Mouse (Mus musculus) midbrain, embryonic 11.5 days (tissue): ENCODE results near the gene Casc4. TPM values are rescaled to one million over a fixed set of nuclear protein-coding genes. Genes with fewer than 3 reads are reported as not detected.
A peak's percentile ranks its signal among the peaks of the same experiment; 100 is the strongest.

ENCODE experiments used
- ATAC-seq: fragments of 200-750 bp; cut with Nextera tagmentation; 2 replicates; pipeline ENCODE4 v1.8.0; 2017; ENCODE audit warnings: moderate TSS enrichment, moderate library complexity; ENCODE audit not compliant: low FRiP score
- DNase-seq: peaks from one replicate; pipeline ENCODE4 v3.0.0; 2015; ENCODE audit warnings: low spot score; ENCODE audit errors: missing footprints
- H3K27ac ChIP-seq: fragments of 300-500 bp; sonication (generic); 2 replicates; pipeline ENCODE4 v1.5.1; 2014; ENCODE audit warnings: low read depth, low read length
- H3K27me3 ChIP-seq: fragments of 300-500 bp; sonication (generic); 2 replicates; pipeline ENCODE4 v1.6.1; 2014; ENCODE audit warnings: mild to moderate bottlenecking, low read length, moderate library complexity, mixed read lengths; ENCODE audit not compliant: control insufficient read depth, insufficient read depth
- H3K36me3 ChIP-seq: fragments of 300-500 bp; sonication (generic); 2 replicates; pipeline ENCODE4 v1.6.1; 2014; ENCODE audit warnings: mild to moderate bottlenecking, low read length, moderate library complexity, mixed read lengths; ENCODE audit not compliant: control insufficient read depth, insufficient read depth
- H3K4me1 ChIP-seq: fragments of 300-500 bp; sonication (generic); 2 replicates; pipeline ENCODE4 v1.6.1; 2014; ENCODE audit warnings: low read length; ENCODE audit not compliant: control insufficient read depth, insufficient read depth
- H3K4me2 ChIP-seq: fragments of 300-500 bp; sonication (generic); 2 replicates; pipeline ENCODE4 v1.6.1; 2014; ENCODE audit warnings: mild to moderate bottlenecking, moderate library complexity
- H3K4me3 ChIP-seq: fragments of 300-500 bp; sonication (generic); 2 replicates; pipeline ENCODE4 v1.5.1; 2014; ENCODE audit warnings: low read depth, low read length
- H3K9ac ChIP-seq: fragments of 300-500 bp; sonication (generic); 2 replicates; pipeline ENCODE4 v1.6.1; 2014; ENCODE audit warnings: low read length
- H3K9me3 ChIP-seq: fragments of 300-500 bp; sonication (generic); 2 replicates; pipeline ENCODE4 v1.6.1; 2016; ENCODE audit warnings: low read length; ENCODE audit not compliant: control insufficient read depth
- WGBS: fragments of 180-500 bp; shearing (Covaris S2); extraction: QIAGEN DNeasy Blood & Tissue Kit; methylation state at CpG from one replicate; pipeline ENCODE4 v1.1.7; 2014; 5-methylcytosine and 5-hydroxymethylcytosine counted together
- polyA plus RNA-seq: library from polyadenylated mRNA; unstranded; fragments of >200 nt; fragmentation: Nextera tagmentation; extraction: Ambion mirVana; gene quantifications from 2 replicates; pipeline ENCODE4 v1.2.1, GENCODE M21; 2014

Gene Casc4
- polyA plus RNA-seq, result 17.2 and 22.4 TPM in 2 replicates

GRCm38 (mm10) chr2:121866632-121867050 is at the start of gene Casc4:
TSS of gene Casc4 (plus strand) at chr2:121866970.
- Histone ChIP-seq H3K9me3 (no peaks in the 10 kb centered on the region), H3K27me3 (peaks cover 37% of the 10 kb centered on the region), H3K27ac (peak within 1 kb of the TSS; percentile 69), H3K9ac (peak within 1 kb of the TSS; percentile 83), H3K4me2 (peak within 1 kb of the TSS; percentile 77), H3K4me1 (no peaks in the 10 kb centered on the region; the same call in 1 of the 2 replicates), H3K4me3 (peak within 1 kb of the TSS; percentile 78), H3K36me3 (no peaks in the 10 kb centered on the region)
- 0% methylated on average over 34 of the region's 43 CpGs for WGBS
- ATAC-seq, result peak; percentile 96
- DNase-seq, result peak; percentile 99

GRCm38 (mm10) chr2:121821787-121822186 is 45.0 kb upstream of the Casc4 start:
- 89% methylated on average over 7 of the region's 7 CpGs for WGBS
- no peaks in the 10 kb centered on the region for H3K4me1 ChIP-seq
- no peak overlapping the region for H3K9ac ChIP-seq
- H3K27me3 ChIP-seq, result no peaks in the 10 kb centered on the region
- DNase-seq (no peak), ATAC-seq (no peak)
- no peaks in the 10 kb centered on the region for H3K36me3 ChIP-seq
- no peak overlapping the region for H3K4me3 ChIP-seq
- H3K9me3 ChIP-seq, result no peaks in the 10 kb centered on the region
- no peak overlapping the region for H3K27ac ChIP-seq
- no peak overlapping the region for H3K4me2 ChIP-seq

GRCm38 (mm10) chr2:121824653-121825052 is 42.1 kb upstream of the Casc4 start:
- no peak overlapping the region for H3K9ac ChIP-seq
- no peaks in the 10 kb centered on the region for H3K27me3 ChIP-seq
- 78% methylated on average over 5 of the region's 5 CpGs for WGBS
- no peaks in the 10 kb centered on the region for H3K36me3 ChIP-seq
- no peak overlapping the region for H3K4me2 ChIP-seq
- H3K27ac ChIP-seq, result no peak overlapping the region
- H3K9me3 ChIP-seq, result no peaks in the 10 kb centered on the region
- H3K4me3 ChIP-seq, result no peak overlapping the region
- peak; percentile 14 for DNase-seq
- ATAC-seq, result no peak
- no peaks in the 10 kb centered on the region for H3K4me1 ChIP-seq

GRCm38 (mm10) chr2:121826189-121826588 is 40.6 kb upstream of the Casc4 start:
- Histone ChIP-seq H3K4me1 (no peaks in the 10 kb centered on the region), H3K27ac (no peak overlapping the region), H3K27me3 (no peaks in the 10 kb centered on the region), H3K9ac (no peak overlapping the region), H3K9me3 (no peaks in the 10 kb centered on the region), H3K4me3 (no peak overlapping the region), H3K36me3 (no peaks in the 10 kb centered on the region), H3K4me2 (no peak overlapping the region)
- DNase-seq, result no peak
- no peak for ATAC-seq
- 48% methylated on average over 2 of the region's 2 CpGs for WGBS

GRCm38 (mm10) chr2:121828411-121828810 is 38.4 kb upstream of the Casc4 start:
- ATAC-seq (no peak), DNase-seq (no peak)
- 85% methylated on average over 3 of the region's 3 CpGs for WGBS
- peaks cover 2% of the 10 kb centered on the region; the same call in 1 of the 2 replicates for H3K4me1 ChIP-seq
- H3K36me3 ChIP-seq, result no peaks in the 10 kb centered on the region
- H3K27me3 ChIP-seq, result no peaks in the 10 kb centered on the region
- H3K9me3 ChIP-seq, result no peaks in the 10 kb centered on the region
- no peak overlapping the region for H3K4me3 ChIP-seq
- no peak overlapping the region for H3K9ac ChIP-seq
- H3K27ac ChIP-seq, result no peak overlapping the region
- H3K4me2 ChIP-seq, result no peak overlapping the region

GRCm38 (mm10) chr2:121832484-121832894 is 34.3 kb upstream of the Casc4 start:
- H3K9ac ChIP-seq, result no peak overlapping the region
- 9% methylated on average over 5 of the region's 5 CpGs for WGBS
- H3K4me3 ChIP-seq, result no peak overlapping the region
- H3K4me1 ChIP-seq, result peaks cover 2% of the 10 kb centered on the region; the same call in 1 of the 2 replicates
- DNase-seq (peak; percentile 94), ATAC-seq (peak; percentile 55; the same call in 1 of the 2 replicates)
- H3K9me3 ChIP-seq, result no peaks in the 10 kb centered on the region
- H3K4me2 ChIP-seq, result no peak overlapping the region
- no peak overlapping the region for H3K27ac ChIP-seq
- no peaks in the 10 kb centered on the region for H3K36me3 ChIP-seq
- H3K27me3 ChIP-seq, result no peaks in the 10 kb centered on the region

- peaks cover 2% of the 10 kb centered on the region; the same call in 1 of the 2 replicates for H3K4me1 ChIP-seq
- WGBS, result 42% methylated on average over 3 of the region's 3 CpGs
- H3K9ac ChIP-seq, result no peak overlapping the region
- H3K27ac ChIP-seq, result no peak overlapping the region
- no peaks in the 10 kb centered on the region for H3K27me3 ChIP-seq
- no peaks in the 10 kb centered on the region for H3K36me3 ChIP-seq
- no peak for ATAC-seq
- H3K9me3 ChIP-seq, result no peaks in the 10 kb centered on the region
- H3K4me3 ChIP-seq, result no peak overlapping the region
- no peak for DNase-seq
- H3K4me2 ChIP-seq, result no peak overlapping the region
Measured at GRCm38 (mm10) chr2:121834926-121835325, 31.8 kb upstream of the Casc4 start.

GRCm38 (mm10) chr2:121841453-121841852 is 25.3 kb upstream of the Casc4 start:
- no peaks in the 10 kb centered on the region for H3K36me3 ChIP-seq
- H3K4me3 ChIP-seq, result no peak overlapping the region
- no peak for DNase-seq
- H3K27ac ChIP-seq, result no peak overlapping the region
- no peak overlapping the region for H3K4me2 ChIP-seq
- no peaks in the 10 kb centered on the region for H3K4me1 ChIP-seq
- no peaks in the 10 kb centered on the region for H3K27me3 ChIP-seq
- ATAC-seq, result no peak
- 97% methylated on average over 3 of the region's 3 CpGs for WGBS
- H3K9me3 ChIP-seq, result no peaks in the 10 kb centered on the region
- no peak overlapping the region for H3K9ac ChIP-seq

GRCm38 (mm10) chr2:121842249-121842648 is 24.5 kb upstream of the Casc4 start:
- Histone ChIP-seq H3K27me3 (no peaks in the 10 kb centered on the region), H3K4me3 (no peak overlapping the region), H3K9ac (no peak overlapping the region), H3K27ac (no peak overlapping the region), H3K36me3 (no peaks in the 10 kb centered on the region), H3K4me1 (no peaks in the 10 kb centered on the region), H3K9me3 (no peaks in the 10 kb centered on the region), H3K4me2 (no peak overlapping the region)
- WGBS, result 86% methylated on average over 3 of the region's 3 CpGs
- DNase-seq, result no peak
- no peak for ATAC-seq
